Mouse (Mus musculus) mesoderm, embryonic 11.5 days (tissue): Measurements from ENCODE around the gene Acad11.

Experiments used
- DNase-seq: peaks from one replicate; pipeline ENCODE4 v3.0.0-alpha.2; 2012; ENCODE audit warnings: low read depth, low spot score

The Acad11 gene

GRCm38 (mm10) chr9:104146683-104147082 is 83.5 kb downstream of the Acad11 start:
- no peak for DNase-seq

GRCm38 (mm10) chr9:104148969-104149368 is 85.8 kb downstream of the Acad11 start:
- no peak for DNase-seq

- no peak for DNase-seq
Observed at GRCm38 (mm10) chr9:104152121-104152520, 88.9 kb downstream of the Acad11 start.

- DNase-seq = no peak
Observed at GRCm38 (mm10) chr9:104155100-104155715, 92.0 kb downstream of the Acad11 start.

GRCm38 (mm10) chr9:104156506-104156905 is 93.3 kb downstream of the Acad11 start:
- no peak for DNase-seq

GRCm38 (mm10) chr9:104157291-104157690 is 94.1 kb downstream of the Acad11 start:
- no peak for DNase-seq

- no peak for DNase-seq
Observed at GRCm38 (mm10) chr9:104161117-104161516, 97.9 kb downstream of the Acad11 start.

- DNase-seq = no peak
Observed at GRCm38 (mm10) chr9:104164194-104164593, 101.0 kb downstream of the Acad11 start.

GRCm38 (mm10) chr9:104165926-104166325 is 102.7 kb downstream of the Acad11 start:
- no peak for DNase-seq

- DNase-seq = no peak
Observed at GRCm38 (mm10) chr9:104169986-104170385, 106.8 kb downstream of the Acad11 start.

GRCm38 (mm10) chr9:104171651-104172050 is 108.5 kb downstream of the Acad11 start:
- no peak for DNase-seq

GRCm38 (mm10) chr9:104172342-104172741 is 109.2 kb downstream of the Acad11 start:
- no peak for DNase-seq
